Mouse (Mus musculus): ENCODE measurements around the gene Tcte2. TPM values are rescaled to one million over a fixed set of nuclear protein-coding genes. Genes with fewer than 3 reads are reported as not detected.

The Tcte2 gene
- polyA plus RNA-seq, 1 experiment from 2014 or later, result 16.8 TPM

DNA sequence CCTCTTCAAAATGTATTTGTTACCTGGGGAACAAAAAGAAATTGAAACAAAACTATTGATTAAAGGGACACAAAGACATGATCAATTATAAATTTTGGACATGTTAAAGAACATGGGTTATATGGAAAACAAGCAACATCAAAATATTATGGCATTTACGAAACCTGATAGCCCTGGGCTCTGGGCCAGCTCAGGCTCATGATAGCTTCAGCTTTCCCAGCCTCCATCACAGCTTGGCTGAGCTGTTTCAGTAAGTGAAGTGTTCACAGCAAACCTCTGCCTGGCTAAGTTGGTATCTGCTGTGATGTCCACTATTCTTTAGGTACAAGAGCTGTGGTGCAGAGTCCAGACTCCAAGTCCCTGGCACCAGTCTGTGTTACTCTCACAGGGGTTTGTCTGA is 67.4 kb downstream of the Tcte2 start:
- Histone ChIP-seq H3K9ac (ENCODE audit: low read depth, low read length) (no peak overlapping the region), H3K4me3 (ENCODE audit: low read depth, low read length) (no peak overlapping the region), H3K9me3 (ENCODE audit: control insufficient read depth, low read length) (no peaks in the 10 kb centered on the region), H3K4me2 (replicated peaks; ENCODE audit: low read depth, low read length) (no peak overlapping the region), H3K36me3 (ENCODE audit: control insufficient read depth, insufficient read depth, low read length) (no peaks in the 10 kb centered on the region), H3K27ac (ENCODE audit: low read depth, low read length) (no peak overlapping the region), H3K27me3 (ENCODE audit: control insufficient read depth, insufficient read depth, low read length) (no peaks in the 10 kb centered on the region), H3K4me1 (replicated peaks; ENCODE audit: control insufficient read depth, insufficient read depth, low read length) (no peaks in the 10 kb centered on the region)
- no peak for DNase-seq (ENCODE audit: low spot score)
- WGBS, result 91% methylated on average over 1 of the region's 1 CpGs
- no peak for ATAC-seq (ENCODE audit: low FRiP score)

DNA sequence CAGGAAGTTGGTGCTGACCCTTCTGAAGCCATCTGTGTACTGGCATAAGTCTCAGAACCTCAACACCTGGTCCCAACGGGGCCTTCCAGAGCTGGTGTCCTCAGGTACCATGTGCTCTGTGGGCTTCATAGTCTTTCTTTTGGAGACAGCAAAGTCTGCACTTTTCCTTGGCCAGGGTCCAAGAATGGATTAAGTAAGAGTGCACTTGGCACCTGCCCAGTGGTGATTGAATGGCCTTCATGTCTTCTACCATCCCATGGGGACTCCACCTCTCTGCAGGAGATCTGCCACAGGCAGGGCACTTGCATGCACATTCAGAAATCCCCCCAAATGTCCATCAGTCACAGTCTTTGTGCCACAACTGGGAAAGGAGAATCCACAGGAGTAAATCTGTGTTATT is 74.0 kb downstream of the Tcte2 start:
- H3K4me2 ChIP-seq (replicated peaks; ENCODE audit: low read depth, low read length), result no peak overlapping the region
- H3K27ac ChIP-seq (ENCODE audit: low read depth, low read length), result no peak overlapping the region

DNA sequence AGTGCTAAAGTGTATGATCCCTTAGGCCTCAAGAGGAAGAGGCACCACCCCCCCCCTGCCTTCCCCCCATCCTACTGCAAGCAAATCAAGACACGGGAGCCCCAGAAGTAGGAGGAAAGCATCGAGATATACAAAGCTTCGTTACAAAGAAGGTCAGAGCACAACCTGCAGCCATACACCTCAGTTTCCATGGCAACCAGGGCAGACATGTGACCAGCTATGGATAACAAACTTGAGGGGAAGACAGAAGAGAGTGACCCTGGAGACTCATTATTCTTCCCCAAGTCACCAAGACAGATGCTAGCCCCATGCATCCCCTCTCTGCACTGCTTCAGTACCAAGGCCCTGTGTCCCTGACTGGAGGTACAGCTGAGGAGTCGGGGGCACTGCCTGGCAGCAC is 74.5 kb downstream of the Tcte2 start:
- WGBS, result 64% methylated on average over 4 of the region's 4 CpGs
- Histone ChIP-seq H3K4me3 (ENCODE audit: low read depth, low read length) (no peak overlapping the region), H3K9me3 (ENCODE audit: control insufficient read depth, low read length) (no peaks in the 10 kb centered on the region), H3K27ac (ENCODE audit: low read depth, low read length) (no peak overlapping the region), H3K36me3 (ENCODE audit: control insufficient read depth, insufficient read depth, low read length) (no peaks in the 10 kb centered on the region), H3K4me2 (replicated peaks; ENCODE audit: low read depth, low read length) (no peak overlapping the region), H3K4me1 (replicated peaks; ENCODE audit: control insufficient read depth, insufficient read depth, low read length) (peaks cover 2% of the 10 kb centered on the region; the same call in 1 of the 2 replicates), H3K27me3 (ENCODE audit: control insufficient read depth, insufficient read depth, low read length) (no peaks in the 10 kb centered on the region), H3K9ac (ENCODE audit: low read depth, low read length) (no peak overlapping the region)
- DNase-seq (ENCODE audit: low spot score), result no peak
- ATAC-seq (ENCODE audit: low FRiP score), result no peak

More for the DNA sequence above, 74.0 kb downstream of the Tcte2 start:
- Histone ChIP-seq H3K27me3 (ENCODE audit: control insufficient read depth, insufficient read depth, low read length) (no peaks in the 10 kb centered on the region), H3K9ac (ENCODE audit: low read depth, low read length) (no peak overlapping the region), H3K4me3 (ENCODE audit: low read depth, low read length) (no peak overlapping the region), H3K36me3 (ENCODE audit: control insufficient read depth, insufficient read depth, low read length) (no peaks in the 10 kb centered on the region), H3K4me1 (replicated peaks; ENCODE audit: control insufficient read depth, insufficient read depth, low read length) (peaks cover 2% of the 10 kb centered on the region; the same call in 1 of the 2 replicates), H3K9me3 (ENCODE audit: control insufficient read depth, low read length) (no peaks in the 10 kb centered on the region)
- 88% methylated on average over 1 of the region's 1 CpGs for WGBS
- no peak for ATAC-seq (ENCODE audit: low FRiP score)
- DNase-seq (ENCODE audit: low spot score), result no peak

DNA sequence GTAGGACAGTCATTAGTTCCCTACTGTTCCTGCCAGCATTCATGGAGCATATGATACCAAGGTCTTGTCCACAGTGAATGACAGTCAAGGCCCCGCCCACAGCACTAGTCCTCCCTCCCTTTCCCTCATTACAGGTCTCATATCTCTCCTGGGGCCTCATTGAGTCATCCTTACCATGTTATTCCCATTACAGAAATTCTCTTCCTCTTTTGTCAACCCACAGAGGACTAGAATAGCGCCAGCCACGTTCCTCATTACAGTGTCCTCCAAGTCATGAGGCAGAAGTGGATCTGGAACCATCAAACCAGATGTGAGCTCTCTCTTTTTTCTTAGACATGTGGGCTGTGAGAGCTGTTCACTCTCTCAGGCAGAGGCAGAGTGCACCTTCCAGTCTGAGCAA is 76.0 kb downstream of the Tcte2 start:
- no peak for ATAC-seq (ENCODE audit: low FRiP score)
- Histone ChIP-seq H3K27me3 (ENCODE audit: control insufficient read depth, insufficient read depth, low read length) (no peaks in the 10 kb centered on the region), H3K27ac (ENCODE audit: low read depth, low read length) (no peak overlapping the region), H3K4me2 (replicated peaks; ENCODE audit: low read depth, low read length) (no peak overlapping the region), H3K9ac (ENCODE audit: low read depth, low read length) (no peak overlapping the region), H3K4me3 (ENCODE audit: low read depth, low read length) (no peak overlapping the region), H3K9me3 (ENCODE audit: control insufficient read depth, low read length) (no peaks in the 10 kb centered on the region), H3K36me3 (ENCODE audit: control insufficient read depth, insufficient read depth, low read length) (no peaks in the 10 kb centered on the region), H3K4me1 (replicated peaks; ENCODE audit: control insufficient read depth, insufficient read depth, low read length) (peaks cover 2% of the 10 kb centered on the region; the same call in 1 of the 2 replicates)
- no peak for DNase-seq (ENCODE audit: low spot score)
- WGBS, result 82% methylated on average over 3 of the region's 3 CpGs

DNA sequence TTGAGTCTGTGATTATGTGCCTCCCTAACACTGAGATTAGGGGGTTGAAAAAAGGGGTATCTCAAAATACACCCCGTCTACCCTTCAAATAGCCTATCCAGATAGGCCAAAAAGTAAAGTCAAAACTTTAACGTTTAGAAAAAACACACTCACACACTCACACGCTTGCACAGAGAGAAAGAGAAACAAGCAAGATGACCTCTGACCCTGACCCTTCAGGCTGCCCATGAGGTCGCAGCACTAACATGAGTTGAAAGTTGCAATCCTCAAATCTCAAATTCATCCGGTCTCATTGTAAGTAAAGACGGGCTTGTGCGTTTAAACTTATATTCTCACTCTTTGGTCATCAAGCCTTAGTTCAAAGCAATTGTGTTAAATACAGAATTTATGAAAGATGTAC is 77.4 kb downstream of the Tcte2 start:
- H3K36me3 ChIP-seq (ENCODE audit: control insufficient read depth, insufficient read depth, low read length), result no peaks in the 10 kb centered on the region
- H3K4me1 ChIP-seq (replicated peaks; ENCODE audit: control insufficient read depth, insufficient read depth, low read length), result peaks cover 4% of the 10 kb centered on the region; the same call in 1 of the 2 replicates
- H3K9ac ChIP-seq (ENCODE audit: low read depth, low read length), result no peak overlapping the region
- no peak overlapping the region for H3K27ac ChIP-seq (ENCODE audit: low read depth, low read length)
- no peaks in the 10 kb centered on the region for H3K27me3 ChIP-seq (ENCODE audit: control insufficient read depth, insufficient read depth, low read length)
- DNase-seq (ENCODE audit: low spot score) (no peak), ATAC-seq (ENCODE audit: low FRiP score) (no peak)
- H3K4me2 ChIP-seq (replicated peaks; ENCODE audit: low read depth, low read length), result no peak overlapping the region
- H3K4me3 ChIP-seq (ENCODE audit: low read depth, low read length), result no peak overlapping the region
- 48% methylated on average over 7 of the region's 7 CpGs for WGBS
- no peaks in the 10 kb centered on the region for H3K9me3 ChIP-seq (ENCODE audit: control insufficient read depth, low read length)

DNA sequence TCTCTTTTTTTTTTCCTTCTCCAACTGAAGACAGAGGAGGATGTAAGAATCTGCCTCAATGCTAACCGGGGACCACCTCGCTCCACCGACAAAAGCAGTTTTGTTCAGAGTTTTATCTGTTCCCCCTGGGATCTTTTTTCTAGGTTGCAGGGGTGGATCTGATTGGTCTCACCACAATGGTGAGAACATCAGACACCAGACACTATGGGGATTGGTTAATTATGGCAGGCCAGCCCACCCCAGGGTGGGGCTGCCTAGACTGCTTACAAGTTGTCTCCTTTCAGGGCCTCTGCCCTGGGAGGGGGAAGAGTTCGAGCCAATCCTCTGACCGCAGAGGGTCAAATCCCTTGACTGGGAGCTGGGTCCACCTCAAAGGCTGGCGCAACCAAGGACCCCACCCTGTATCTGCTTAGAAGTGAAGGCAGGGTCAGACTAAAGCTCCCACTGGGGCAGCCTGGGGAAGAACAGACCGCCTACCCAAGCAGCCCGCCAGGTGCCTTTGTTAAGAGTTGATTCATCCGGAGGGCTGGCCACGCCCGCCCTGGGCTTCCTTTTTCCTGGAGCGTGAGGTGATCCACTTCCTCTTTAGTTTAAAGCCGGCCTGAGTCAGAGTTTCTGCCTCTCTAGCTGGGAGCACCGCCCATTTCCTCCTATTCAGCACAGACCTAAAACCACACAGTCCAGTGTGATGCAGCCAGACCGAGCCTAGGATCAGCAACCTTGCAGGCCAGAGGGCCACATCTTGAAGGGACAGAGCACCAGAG is 78.0 kb downstream of the Tcte2 start:
- no peaks in the 10 kb centered on the region for H3K9me3 ChIP-seq (ENCODE audit: control insufficient read depth, low read length)
- no peaks in the 10 kb centered on the region for H3K27me3 ChIP-seq (ENCODE audit: control insufficient read depth, insufficient read depth, low read length)
- 9% methylated on average over 15 of the region's 15 CpGs for WGBS
- DNase-seq (ENCODE audit: low spot score), result peak; percentile 50
- peak overlapping the region; percentile 17; the same call in 1 of the 2 replicates for H3K9ac ChIP-seq (ENCODE audit: low read depth, low read length)
- H3K36me3 ChIP-seq (ENCODE audit: control insufficient read depth, insufficient read depth, low read length), result no peaks in the 10 kb centered on the region
- ATAC-seq (ENCODE audit: low FRiP score), result peak; percentile 80
- peak overlapping the region; percentile 9; the same call in 1 of the 2 replicates for H3K4me2 ChIP-seq (replicated peaks; ENCODE audit: low read depth, low read length)
- peaks cover 4% of the 10 kb centered on the region; the same call in 1 of the 2 replicates for H3K4me1 ChIP-seq (replicated peaks; ENCODE audit: control insufficient read depth, insufficient read depth, low read length)
- peak overlapping the region; percentile 75; the same call in 1 of the 2 replicates for H3K27ac ChIP-seq (ENCODE audit: low read depth, low read length)
- peak overlapping the region; percentile 17; the same call in 1 of the 2 replicates for H3K4me3 ChIP-seq (ENCODE audit: low read depth, low read length)

DNA sequence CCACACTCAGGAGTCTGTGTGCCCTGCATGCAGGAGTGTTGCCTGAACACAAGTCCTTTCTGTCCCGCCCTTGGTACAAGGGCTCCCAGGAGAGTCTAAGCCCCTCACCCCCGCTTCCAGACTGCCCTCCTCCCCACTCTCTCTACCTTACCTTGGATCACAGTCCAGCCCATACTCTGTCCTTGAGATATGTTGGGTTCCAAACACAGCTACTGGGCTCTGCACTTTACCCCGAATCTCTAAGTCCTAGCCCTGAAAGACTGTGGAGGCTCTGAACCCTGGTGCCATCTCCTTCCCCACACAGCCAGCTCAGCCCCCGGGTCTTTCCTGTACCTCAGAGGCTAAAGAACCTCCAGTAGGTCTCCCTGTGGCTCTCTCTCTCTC is 78.6 kb downstream of the Tcte2 start:
- H3K36me3 ChIP-seq (ENCODE audit: control insufficient read depth, insufficient read depth, low read length), result no peaks in the 10 kb centered on the region
- peak overlapping the region; percentile 75 for H3K27ac ChIP-seq (ENCODE audit: low read depth, low read length)
- DNase-seq (ENCODE audit: low spot score) (no peak), ATAC-seq (ENCODE audit: low FRiP score) (no peak)
- WGBS, result 11% methylated on average over 4 of the region's 4 CpGs
- H3K9ac ChIP-seq (ENCODE audit: low read depth, low read length), result peak overlapping the region; percentile 17; the same call in 1 of the 2 replicates
- H3K9me3 ChIP-seq (ENCODE audit: control insufficient read depth, low read length), result no peaks in the 10 kb centered on the region
- peak overlapping the region; percentile 17; the same call in 1 of the 2 replicates for H3K4me3 ChIP-seq (ENCODE audit: low read depth, low read length)
- peaks cover 6% of the 10 kb centered on the region; the same call in 1 of the 2 replicates for H3K4me1 ChIP-seq (replicated peaks; ENCODE audit: control insufficient read depth, insufficient read depth, low read length)
- no peaks in the 10 kb centered on the region for H3K27me3 ChIP-seq (ENCODE audit: control insufficient read depth, insufficient read depth, low read length)
- H3K4me2 ChIP-seq (replicated peaks; ENCODE audit: low read depth, low read length), result peak overlapping the region; percentile 34; the same call in 1 of the 2 replicates

DNA sequence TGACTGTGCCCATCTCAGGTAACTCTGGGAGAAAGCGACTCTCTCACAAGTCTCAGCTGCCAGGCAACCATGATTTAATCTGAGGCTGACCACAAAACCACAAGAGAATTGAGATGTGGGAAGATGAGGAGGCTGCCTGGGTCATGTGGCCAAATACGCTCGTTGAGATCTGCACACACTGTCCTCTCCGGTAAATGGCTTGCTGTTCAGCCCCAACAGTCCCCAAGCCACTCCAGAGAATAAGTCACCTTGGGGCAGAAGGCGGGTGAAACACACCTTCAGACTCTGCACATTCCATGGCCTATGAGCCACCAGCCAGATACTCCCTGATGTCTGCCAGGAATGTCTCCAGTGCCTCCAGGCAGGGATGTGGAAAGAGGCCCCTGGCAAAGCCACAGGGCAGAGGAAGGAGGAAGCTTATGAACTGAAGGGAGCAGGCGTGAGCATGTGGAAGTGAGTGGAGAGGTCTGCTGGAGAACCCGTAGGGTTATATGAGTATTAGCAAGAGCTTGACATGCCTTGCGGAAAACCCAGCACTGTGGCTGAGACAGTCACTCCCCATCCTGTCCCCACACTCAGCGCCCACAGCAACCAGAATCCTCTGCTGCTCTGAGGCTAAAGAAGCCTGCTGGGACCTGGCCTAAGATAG is 79.1 kb downstream of the Tcte2 start:
- peaks cover 6% of the 10 kb centered on the region; the same call in 1 of the 2 replicates for H3K4me1 ChIP-seq (replicated peaks; ENCODE audit: control insufficient read depth, insufficient read depth, low read length)
- peak overlapping the region; percentile 34; the same call in 1 of the 2 replicates for H3K4me2 ChIP-seq (replicated peaks; ENCODE audit: low read depth, low read length)
- no peaks in the 10 kb centered on the region for H3K9me3 ChIP-seq (ENCODE audit: control insufficient read depth, low read length)
- WGBS, result 71% methylated on average over 9 of the region's 9 CpGs
- peak overlapping the region; percentile 75 for H3K27ac ChIP-seq (ENCODE audit: low read depth, low read length)
- DNase-seq (ENCODE audit: low spot score) (peak; percentile 25), ATAC-seq (ENCODE audit: low FRiP score) (no peak)
- H3K9ac ChIP-seq (ENCODE audit: low read depth, low read length), result peak overlapping the region; percentile 17; the same call in 1 of the 2 replicates
- H3K36me3 ChIP-seq (ENCODE audit: control insufficient read depth, insufficient read depth, low read length), result no peaks in the 10 kb centered on the region
- H3K27me3 ChIP-seq (ENCODE audit: control insufficient read depth, insufficient read depth, low read length), result no peaks in the 10 kb centered on the region
- H3K4me3 ChIP-seq (ENCODE audit: low read depth, low read length), result peak overlapping the region; percentile 17; the same call in 1 of the 2 replicates
